Mouse (Mus musculus) forebrain, embryonic 13.5 days (tissue): ENCODE measurements around the gene Supv3l1. TPM values are rescaled to one million over a fixed set of nuclear protein-coding genes. Genes with fewer than 3 reads are reported as not detected.

ENCODE experiments used
- ATAC-seq: fragments of 200-750 bp; cut with Nextera tagmentation; 2 replicates; pipeline ENCODE4 v1.8.0; 2017
- H3K27ac ChIP-seq: fragments of 300-500 bp; sonication (generic); 2 replicates; pipeline ENCODE4 v1.5.1; 2015; ENCODE audit warnings: inconsistent platforms, mild to moderate bottlenecking, moderate library complexity
- H3K27me3 ChIP-seq: fragments of 300-500 bp; sonication (generic); 2 replicates; pipeline ENCODE4 v1.6.1; 2015; ENCODE audit warnings: mild to moderate bottlenecking, inconsistent platforms
- H3K36me3 ChIP-seq: fragments of 300-500 bp; sonication (generic); 2 replicates; pipeline ENCODE4 v1.6.1; 2015; ENCODE audit warnings: mild to moderate bottlenecking, inconsistent platforms; ENCODE audit not compliant: poor library complexity, severe bottlenecking
- H3K4me1 ChIP-seq: fragments of 300-500 bp; sonication (generic); 2 replicates; pipeline ENCODE4 v1.6.1; 2015; ENCODE audit warnings: inconsistent platforms
- H3K4me2 ChIP-seq: fragments of 300-500 bp; sonication (generic); 2 replicates; pipeline ENCODE4 v1.6.1; 2015; ENCODE audit warnings: inconsistent platforms, mild to moderate bottlenecking, moderate library complexity
- H3K4me3 ChIP-seq: fragments of 300-500 bp; sonication (generic); 2 replicates; pipeline ENCODE4 v1.5.1; 2015; ENCODE audit warnings: mild to moderate bottlenecking, inconsistent platforms
- H3K9ac ChIP-seq: fragments of 300-500 bp; sonication (generic); 2 replicates; pipeline ENCODE4 v1.6.1; 2015; ENCODE audit warnings: mild to moderate bottlenecking, inconsistent platforms
- H3K9me3 ChIP-seq: fragments of 300-500 bp; sonication (generic); replicated peaks from 2 replicates; pipeline ENCODE4 v1.6.1; 2016; ENCODE audit warnings: inconsistent platforms
- WGBS: fragments of 180-500 bp; shearing (Covaris S2); methylation state at CpG from one replicate; pipeline ENCODE4 v1.1.7; 2015; 5-methylcytosine and 5-hydroxymethylcytosine counted together
- polyA plus RNA-seq: library from polyadenylated mRNA; unstranded; fragments of >200 nt; fragmentation: Nextera tagmentation; extraction: Ambion mirVana; gene quantifications from 2 replicates; pipeline ENCODE4 v1.2.1, GENCODE M21; 2015

Supv3l1 gene
- polyA plus RNA-seq, 1 experiment from 2014 or later = 24.2 TPM

GRCm38 (mm10) chr10:62411431-62412410 lies 37.8 kb downstream of the Supv3l1 start:
- H3K36me3 ChIP-seq = no peaks in the 10 kb centered on the region
- no peak overlapping the region for H3K4me2 ChIP-seq
- no peak overlapping the region for H3K27ac ChIP-seq
- no peaks in the 10 kb centered on the region for H3K9me3 ChIP-seq
- ATAC-seq = no peak
- H3K4me3 ChIP-seq = no peak overlapping the region
- H3K4me1 ChIP-seq = no peaks in the 10 kb centered on the region
- no peaks in the 10 kb centered on the region for H3K27me3 ChIP-seq
- no peak overlapping the region for H3K9ac ChIP-seq
- WGBS = 68% methylated on average over 19 of the region's 19 CpGs

- Histone ChIP-seq H3K27ac (no peak overlapping the region), H3K36me3 (no peaks in the 10 kb centered on the region), H3K9me3 (no peaks in the 10 kb centered on the region), H3K4me2 (no peak overlapping the region), H3K27me3 (no peaks in the 10 kb centered on the region), H3K4me1 (no peaks in the 10 kb centered on the region), H3K4me3 (no peak overlapping the region), H3K9ac (no peak overlapping the region)
- ATAC-seq = peak; percentile 59; the same call in 1 of the 2 replicates
- WGBS = 6% methylated on average over 5 of the region's 5 CpGs
Observed at GRCm38 (mm10) chr10:62410943-62411342, 38.6 kb downstream of the Supv3l1 start.

GRCm38 (mm10) chr10:62404901-62405300 lies 44.6 kb downstream of the Supv3l1 start:
- WGBS = 60% methylated on average over 14 of the region's 14 CpGs
- Histone ChIP-seq H3K9me3 (no peaks in the 10 kb centered on the region), H3K4me2 (peak overlapping the region; percentile 24), H3K4me1 (0 out of 2 replicates have a peak, but pooled peaks cover 3% of the 10 kb centered on the region), H3K4me3 (no peak overlapping the region), H3K27ac (no peak overlapping the region), H3K36me3 (no peaks in the 10 kb centered on the region), H3K27me3 (no peaks in the 10 kb centered on the region), H3K9ac (no peak overlapping the region)
- ATAC-seq = no peak

GRCm38 (mm10) chr10:62401641-62402111 lies 47.9 kb downstream of the Supv3l1 start:
- Histone ChIP-seq H3K36me3 (no peaks in the 10 kb centered on the region), H3K27me3 (no peaks in the 10 kb centered on the region), H3K4me2 (no peak overlapping the region), H3K4me1 (0 out of 2 replicates have a peak, but pooled peaks cover 3% of the 10 kb centered on the region), H3K4me3 (no peak overlapping the region), H3K9ac (no peak overlapping the region), H3K27ac (no peak overlapping the region), H3K9me3 (no peaks in the 10 kb centered on the region)
- no peak for ATAC-seq
- 85% methylated on average over 19 of the region's 19 CpGs for WGBS

- Histone ChIP-seq H3K27ac (no peak overlapping the region), H3K9me3 (no peaks in the 10 kb centered on the region), H3K4me3 (no peak overlapping the region), H3K4me2 (no peak overlapping the region), H3K36me3 (no peaks in the 10 kb centered on the region), H3K4me1 (no peaks in the 10 kb centered on the region), H3K9ac (no peak overlapping the region), H3K27me3 (no peaks in the 10 kb centered on the region; the same call in 1 of the 2 replicates)
- WGBS = 76% methylated on average over 3 of the region's 3 CpGs
- no peak for ATAC-seq
Observed at GRCm38 (mm10) chr10:62383011-62383410, 66.5 kb downstream of the Supv3l1 start.

- no peak for ATAC-seq
- Histone ChIP-seq H3K27ac (no peak overlapping the region), H3K4me3 (no peak overlapping the region), H3K4me1 (no peaks in the 10 kb centered on the region), H3K27me3 (no peaks in the 10 kb centered on the region; the same call in 1 of the 2 replicates), H3K9me3 (no peaks in the 10 kb centered on the region), H3K36me3 (no peaks in the 10 kb centered on the region), H3K4me2 (no peak overlapping the region), H3K9ac (no peak overlapping the region)
Observed at GRCm38 (mm10) chr10:62380936-62381335, 68.6 kb downstream of the Supv3l1 start.

GRCm38 (mm10) chr10:62379808-62380207 lies 69.7 kb downstream of the Supv3l1 start, which contains the start of gene Hk1:
Hk1 (minus strand) TSS chr10:62379908.
- no peaks in the 10 kb centered on the region for H3K4me1 ChIP-seq
- H3K4me3 ChIP-seq = no peak within 1 kb of the TSS
- no peak within 1 kb of the TSS for H3K27ac ChIP-seq
- WGBS = 86% methylated on average over 1 of the region's 1 CpGs
- no peak within 1 kb of the TSS for H3K4me2 ChIP-seq
- H3K9ac ChIP-seq = no peak within 1 kb of the TSS
- H3K9me3 ChIP-seq = no peaks in the 10 kb centered on the region
- no peaks in the 10 kb centered on the region; the same call in 1 of the 2 replicates for H3K27me3 ChIP-seq
- no peak for ATAC-seq
- no peaks in the 10 kb centered on the region for H3K36me3 ChIP-seq

Other genes with a start within 250 kb of the Supv3l1 start
- gene Tspan15, start 218.5 kb downstream of the Supv3l1 start, polyA plus RNA-seq = 14.2 and 18.0 TPM in 2 replicates
- gene Tacr2, start 197.3 kb downstream of the Supv3l1 start, polyA plus RNA-seq = not detected in 2 replicates
- gene Hk1, start 69.8 kb downstream of the Supv3l1 start, polyA plus RNA-seq = 39.5 and 46.8 TPM in 2 replicates
- 0.24 and 0.34 TPM in 2 replicates for gene Hkdc1, start 27.2 kb downstream of the Supv3l1 start, polyA plus RNA-seq
- gene 4930507D05Rik, start 249 bp downstream of the Supv3l1 start, polyA plus RNA-seq = 0.70 and 0.94 TPM in 2 replicates
- gene Vps26a, start 37.1 kb upstream of the Supv3l1 start, polyA plus RNA-seq = 83.0 and 86.0 TPM in 2 replicates
- gene Srgn, start 77.7 kb upstream of the Supv3l1 start, polyA plus RNA-seq = 5.9 and 6.0 TPM in 2 replicates
- gene Kif1bp, start 128.7 kb upstream of the Supv3l1 start, polyA plus RNA-seq = 52.1 and 54.5 TPM in 2 replicates
- 23.8 and 24.5 TPM in 2 replicates for gene Ddx21, start 152.5 kb upstream of the Supv3l1 start, polyA plus RNA-seq
- gene Ddx50, start 201.5 kb upstream of the Supv3l1 start, polyA plus RNA-seq = 107 and 116 TPM in 2 replicates